Mouse (Mus musculus): Measurements from ENCODE around the gene Hmgb2.

Gene Hmgb2

GRCm38 (mm10) chr8:57511316-57512118 lies at the start of gene Hmgb2:
Gene Hmgb2 (plus strand): TSS chr8:57511907.
- in situ Hi-C loops (cut with MboI, MseI) = no loop called here

- in situ Hi-C loops (cut with MboI, MseI) = no loop called here
Observed at GRCm38 (mm10) chr8:57462839-57463238, 48.9 kb upstream of the Hmgb2 start.

GRCm38 (mm10) chr8:57463757-57464156 lies 48.0 kb upstream of the Hmgb2 start:
- in situ Hi-C loops (cut with MboI, MseI) = no loop called here

GRCm38 (mm10) chr8:57468624-57469023 lies 43.1 kb upstream of the Hmgb2 start:
- in situ Hi-C loops (cut with MboI, MseI) = no loop called here

- in situ Hi-C loops (cut with MboI, MseI) = no loop called here
Observed at GRCm38 (mm10) chr8:57470863-57471262, 40.8 kb upstream of the Hmgb2 start.

- in situ Hi-C loops (cut with MboI, MseI) = no loop called here
Observed at GRCm38 (mm10) chr8:57473751-57474150, 38.0 kb upstream of the Hmgb2 start.

- in situ Hi-C loops (cut with MboI, MseI) = no loop called here
Observed at GRCm38 (mm10) chr8:57478406-57478805, 33.3 kb upstream of the Hmgb2 start.

- in situ Hi-C loops (cut with MboI, MseI) = no loop called here
Observed at GRCm38 (mm10) chr8:57479700-57480099, 32.0 kb upstream of the Hmgb2 start.

GRCm38 (mm10) chr8:57480606-57481005 lies 31.1 kb upstream of the Hmgb2 start:
- in situ Hi-C loops (cut with MboI, MseI) = no loop called here

GRCm38 (mm10) chr8:57486491-57487440 lies 24.9 kb upstream of the Hmgb2 start:
- in situ Hi-C loops (cut with MboI, MseI) = no loop called here

- in situ Hi-C loops (cut with MboI, MseI) = no loop called here
Observed at GRCm38 (mm10) chr8:57487441-57488155, 24.1 kb upstream of the Hmgb2 start, which contains the start of gene Sap30. Gene Sap30 (minus strand): TSS chr8:57487860.

- in situ Hi-C loops (cut with MboI, MseI) = no loop called here
Observed at GRCm38 (mm10) chr8:57488312-57488765, 23.4 kb upstream of the Hmgb2 start.

GRCm38 (mm10) chr8:57489366-57489765 lies 22.3 kb upstream of the Hmgb2 start:
- in situ Hi-C loops (cut with MboI, MseI) = no loop called here

- in situ Hi-C loops (cut with MboI, MseI) = no loop called here
Observed at GRCm38 (mm10) chr8:57489896-57490295, 21.8 kb upstream of the Hmgb2 start.

- in situ Hi-C loops (cut with MboI, MseI) = no loop called here
Observed at GRCm38 (mm10) chr8:57491873-57492272, 19.8 kb upstream of the Hmgb2 start.

- in situ Hi-C loops (cut with MboI, MseI) = no loop called here
Observed at GRCm38 (mm10) chr8:57498494-57498846, 13.2 kb upstream of the Hmgb2 start.

GRCm38 (mm10) chr8:57498847-57499511 lies 12.7 kb upstream of the Hmgb2 start:
- in situ Hi-C loops (cut with MboI, MseI) = no loop called here

GRCm38 (mm10) chr8:57503641-57504040 lies 8.1 kb upstream of the Hmgb2 start:
- in situ Hi-C loops (cut with MboI, MseI) = loop anchor here (10.0 kb wide), 1 partner anchor 69 kb away; no protein-coding TSS in a partner anchor

- in situ Hi-C loops (cut with MboI, MseI) = loop anchor here (10.0 kb wide), 1 partner anchor 71 kb away; no protein-coding TSS in a partner anchor
Observed at GRCm38 (mm10) chr8:57505500-57505899, 6.2 kb upstream of the Hmgb2 start.

GRCm38 (mm10) chr8:57507556-57508063 lies 4.1 kb upstream of the Hmgb2 start:
- in situ Hi-C loops (cut with MboI, MseI) = loop anchor here (10.0 kb wide), 1 partner anchor 73 kb away; no protein-coding TSS in a partner anchor

- in situ Hi-C loops (cut with MboI, MseI) = loop anchor here (10.0 kb wide), 1 partner anchor 74 kb away; no protein-coding TSS in a partner anchor
Observed at GRCm38 (mm10) chr8:57508657-57509056, 3.0 kb upstream of the Hmgb2 start.

All from regulatory T cell (primary cell).